Mouse (Mus musculus) embryonic stem cell, embryonic (primary cell): ENCODE measurements around the gene Tm7sf3.
"Not testable (repeated sequence)": the region's sequence is repeated elsewhere in the genome, so short reads cannot be mapped to it uniquely, and the experiment has no call there.

Experiments
- CTCF ChIA-PET, 4 experiments: fragments of 300-600 bp in 2 of 4; fragments of 350-600 bp in 2 of 4; sonication (Branson Sonifier 250); formaldehyde crosslinking; loops; one replicate each; lab custom pipeline; 2022; ENCODE audit warnings: inconsistent platforms in 2 of 4; lab: Charles Lee
- POLR2A ChIA-PET, 4 experiments: fragments of 300-600 bp in 2 of 4; fragments of 350-600 bp in 2 of 4; sonication (Branson Sonifier 250); formaldehyde crosslinking; loops; one replicate each; lab custom pipeline; 2022; ENCODE audit warnings: antibody characterized with exemption in 4 of 4, inconsistent platforms in 1 of 4; lab: Charles Lee

The Tm7sf3 gene

DNA sequence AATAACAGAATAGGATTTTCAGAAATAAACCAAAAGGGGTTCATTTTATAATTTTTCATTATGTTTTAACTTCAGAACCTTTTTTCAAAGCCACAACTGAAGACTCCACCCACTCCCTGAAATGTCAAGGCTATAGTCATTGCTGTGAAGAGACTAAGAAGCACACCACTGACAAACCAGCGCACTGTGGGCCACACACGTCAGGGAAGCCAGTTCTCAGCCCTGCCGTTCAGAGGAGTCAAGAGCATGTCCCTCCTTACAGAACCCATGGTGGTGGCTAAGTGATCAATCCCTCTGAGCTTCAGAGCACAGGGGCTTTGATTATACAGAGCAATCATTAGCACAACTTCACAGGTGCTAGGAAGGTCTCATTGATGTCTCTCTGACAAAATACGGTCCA lies 40.0 kb downstream of the Tm7sf3 start:
- CTCF ChIA-PET = no interaction called here

DNA sequence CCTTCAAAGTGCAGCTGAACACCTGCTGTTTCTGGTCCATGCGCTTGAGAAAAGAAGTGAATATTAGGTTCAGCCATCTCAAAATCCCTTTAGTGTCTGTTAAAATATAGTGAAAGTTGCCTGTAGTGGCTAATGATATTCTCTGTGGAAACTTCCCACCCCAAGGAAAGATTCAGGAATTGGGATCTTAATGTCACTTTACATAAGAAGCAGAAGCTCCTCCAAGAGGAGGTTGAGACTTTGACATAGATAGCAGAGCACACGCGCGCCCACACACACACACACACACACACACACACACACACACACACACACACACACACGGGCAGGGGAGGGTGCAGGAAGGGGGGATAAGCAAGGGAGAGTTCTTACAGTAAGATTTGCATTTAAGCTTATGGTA lies 57.5 kb downstream of the Tm7sf3 start:
- ChIA-PET CTCF (interaction anchor here in 2 of 4 experiments (0.5 to 0.7 kb wide), 3 partner anchors 29 to 76 kb away, joined by 3 to 5 read pairs (median 4); no protein-coding TSS in a partner anchor), POLR2A (interaction anchor here in 3 of 4 experiments (0.5 to 1.0 kb wide), 10 partner anchors 9 to 697 kb away, joined by 3 to 4 read pairs (median 3); no protein-coding TSS in a partner anchor)

More for the DNA sequence above, 40.0 kb downstream of the Tm7sf3 start:
- POLR2A ChIA-PET = interaction anchor here in 3 of 4 experiments (0.5 to 2.2 kb wide), 7 partner anchors 8 to 41 kb away, joined by 3 to 7 read pairs (median 4); partner anchors contain the start of genes Med21 (in 1 of the 3) and Tm7sf3 (in 1 of the 3)

DNA sequence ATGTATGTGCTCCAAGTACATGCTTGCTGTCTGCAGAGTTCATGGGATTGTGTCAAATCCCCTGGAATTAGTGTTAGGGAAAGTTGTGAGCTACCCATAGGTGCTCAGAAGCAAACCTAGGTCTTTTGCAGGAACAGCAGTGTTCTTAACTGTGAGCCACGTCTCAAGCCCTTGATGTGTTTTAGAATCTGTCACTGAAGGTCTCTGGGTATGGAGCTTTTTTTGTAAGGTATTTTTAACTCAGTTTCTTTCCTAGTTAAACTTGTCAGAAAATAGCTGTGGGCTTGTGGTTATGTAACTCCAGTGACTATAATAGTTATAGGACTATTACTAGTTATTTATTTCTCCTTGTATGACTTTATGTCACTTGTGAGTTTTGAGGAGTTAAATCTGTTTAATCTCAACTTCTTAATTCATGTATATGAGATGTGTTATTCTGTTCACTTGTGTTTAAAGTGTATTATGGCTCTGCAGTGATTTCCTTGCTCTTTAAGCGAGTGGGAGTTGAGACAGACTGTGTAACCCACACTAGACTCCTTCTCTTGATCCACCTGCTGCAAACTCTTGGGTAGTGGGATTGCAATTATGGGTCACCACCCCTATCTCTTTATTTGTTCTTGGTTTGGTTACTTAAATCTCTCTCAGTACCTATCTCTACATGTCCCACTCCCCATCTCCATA lies 59.1 kb downstream of the Tm7sf3 start:
- ChIA-PET POLR2A (interaction anchor here in 1 of 4 experiments (1.0 to 1.5 kb wide), 3 partner anchors 10 to 29 kb away, joined by 3 to 4 read pairs (median 3); no protein-coding TSS in a partner anchor), CTCF (no interaction called here)

DNA sequence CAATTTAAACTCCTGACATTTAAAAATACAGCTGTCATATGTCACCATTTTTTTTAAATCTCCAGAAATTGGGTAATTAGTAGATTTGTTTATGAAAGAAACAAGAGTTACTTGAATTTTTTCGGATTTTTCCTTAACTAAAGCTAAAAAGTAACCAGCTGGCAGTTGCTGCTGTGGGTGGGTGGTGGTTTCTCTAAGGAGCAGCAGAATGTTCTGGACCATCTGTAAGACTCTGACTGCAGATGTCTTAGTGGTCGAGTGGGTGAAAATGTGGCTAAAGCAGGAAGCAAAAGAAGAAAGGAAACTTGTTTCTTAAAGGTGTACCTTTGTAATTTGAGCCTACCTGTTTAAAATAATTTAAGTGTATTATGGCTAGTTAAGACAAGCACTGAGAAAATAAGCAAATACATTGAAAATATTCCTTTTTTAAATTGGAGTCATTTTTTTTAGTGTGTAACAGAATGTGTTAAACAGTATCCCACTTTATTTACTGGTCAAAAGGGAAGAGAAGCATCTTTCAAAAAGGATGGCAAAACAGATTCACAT lies 62.2 kb downstream of the Tm7sf3 start:
- ChIA-PET POLR2A (interaction anchor here in 2 of 4 experiments (0.6 to 1.7 kb wide), 7 partner anchors 11 to 1274 kb away, joined by 3 to 6 read pairs (median 5); no protein-coding TSS in a partner anchor), CTCF (no interaction called here)

DNA sequence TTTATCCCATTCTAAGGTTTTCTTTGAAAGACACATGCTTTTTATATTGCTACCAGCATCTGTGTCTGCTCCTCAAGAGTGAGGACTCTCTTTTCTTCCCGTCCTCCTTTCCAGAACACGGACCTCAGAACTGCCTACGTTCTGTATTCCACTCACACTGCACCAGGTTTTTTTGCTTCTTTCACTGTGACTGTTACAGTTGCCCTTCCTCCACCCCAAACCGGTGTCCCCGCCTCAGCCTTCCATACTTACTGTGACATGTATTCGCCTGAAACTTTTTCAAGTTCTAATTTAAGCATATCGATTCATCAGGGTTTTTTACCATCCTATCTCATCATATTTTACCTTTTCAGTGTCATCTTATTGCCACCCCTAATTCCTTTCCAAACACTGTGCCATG lies 64.0 kb downstream of the Tm7sf3 start:
- ChIA-PET CTCF (no interaction called here), POLR2A (interaction anchor here in 3 of 4 experiments (0.6 to 1.7 kb wide), 31 partner anchors 9 to 1326 kb away, joined by 3 to 12 read pairs (median 4); partner anchors contain the start of genes Med21 (in 3 of the 3) and Tm7sf3 (in 2 of the 3))

DNA sequence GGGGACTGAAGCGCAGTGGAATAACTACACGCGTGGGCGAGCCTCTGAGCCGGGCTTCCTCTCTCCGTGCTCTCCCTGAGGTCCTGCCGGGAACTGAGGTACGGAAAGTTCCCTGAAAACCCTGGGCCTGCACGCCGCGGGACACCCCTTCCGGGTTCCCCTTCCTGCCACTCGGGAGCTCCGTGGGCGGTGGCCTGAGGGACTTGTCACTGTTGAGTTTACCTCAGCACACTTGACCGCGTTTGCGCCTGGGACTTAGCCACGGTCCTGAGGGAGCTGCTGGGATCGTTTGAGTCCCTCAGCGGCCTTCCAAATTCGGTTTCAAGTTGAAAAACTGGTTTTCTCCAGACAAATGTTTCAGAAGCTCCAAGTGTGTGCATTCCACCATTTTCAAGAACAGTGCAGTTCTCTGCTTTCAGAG lies 64.5 kb downstream of the Tm7sf3 start:
- ChIA-PET POLR2A (interaction anchor here in 3 of 4 experiments (0.6 to 1.7 kb wide), 32 partner anchors 9 to 1326 kb away, joined by 3 to 12 read pairs (median 4); partner anchors contain the start of genes Med21 (in 3 of the 3) and Tm7sf3 (in 2 of the 3)), CTCF (no interaction called here)

DNA sequence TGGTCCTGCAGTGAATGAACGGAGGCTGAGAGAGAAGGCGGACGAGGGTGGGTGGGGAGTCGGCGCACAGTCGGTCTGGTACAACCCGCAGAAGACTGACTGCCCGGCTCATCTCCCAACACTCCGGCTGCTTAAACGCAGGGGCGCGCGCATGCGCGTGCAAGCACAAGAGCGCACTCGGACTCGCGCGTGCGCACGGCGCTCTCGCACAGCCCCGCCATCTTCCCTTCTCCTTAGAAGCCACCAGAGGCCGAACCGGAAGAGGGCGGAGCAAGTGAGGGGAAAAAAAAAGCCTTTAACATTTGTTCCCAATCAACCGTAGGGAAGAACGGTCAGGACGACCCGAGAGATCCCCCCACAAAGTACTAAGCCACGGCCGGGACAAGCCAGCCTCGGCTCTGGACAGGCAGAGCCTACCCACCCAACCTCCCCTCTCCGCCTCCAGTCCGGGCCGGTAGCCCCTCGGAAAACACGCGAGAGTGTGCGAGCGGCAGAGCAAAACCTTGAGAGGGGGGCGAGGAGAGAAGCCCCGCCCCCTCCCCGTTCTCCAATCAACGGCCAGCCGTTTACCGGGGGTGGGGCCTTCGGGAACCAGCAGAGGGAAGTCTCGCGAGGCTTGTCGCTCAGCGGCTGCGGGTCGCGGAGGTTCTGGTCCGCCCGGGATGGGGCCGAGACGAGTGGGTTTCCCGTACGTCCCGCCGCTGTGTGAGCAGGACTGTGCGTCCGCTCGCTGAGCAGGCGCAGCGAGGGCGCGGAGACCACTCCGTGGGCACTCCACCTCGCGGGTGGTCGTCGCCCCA lies 65.1 kb downstream of the Tm7sf3 start, which contains the start of gene Ints13:
Gene Ints13, minus strand, starts transcription at position 526 of the 800 bp plus-strand sequence.
- CTCF ChIA-PET = no interaction called here
- POLR2A ChIA-PET = interaction anchor here in 3 of 4 experiments (0.6 to 1.7 kb wide), 29 partner anchors 8 to 167 kb away, joined by 3 to 12 read pairs (median 4); partner anchors contain the start of genes Med21 (in 3 of the 3) and Tm7sf3 (in 2 of the 3)

DNA sequence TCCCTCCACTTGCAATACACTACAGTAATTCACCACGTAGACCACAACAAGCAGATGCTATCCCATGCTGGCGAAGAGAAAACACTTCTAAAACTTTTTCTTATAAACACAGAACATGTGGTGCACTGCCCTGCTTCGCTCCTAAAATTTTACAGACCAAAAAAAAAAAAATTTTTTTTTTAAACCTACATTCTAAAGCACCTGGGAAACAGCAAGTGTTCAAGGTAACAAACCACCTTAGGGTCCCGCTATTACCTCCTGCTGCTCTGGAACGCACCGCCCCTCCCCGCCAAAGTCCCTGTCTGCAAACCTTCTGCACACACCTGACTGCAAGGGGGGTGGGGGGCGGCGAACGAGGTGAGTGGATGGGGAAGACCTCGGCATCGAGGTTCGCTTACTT lies 65.7 kb downstream of the Tm7sf3 start, which contains the start of gene Fgfr1op2:
Gene Fgfr1op2, plus strand, starts transcription at position 301 of the 400 bp plus-strand sequence.
- CTCF ChIA-PET = no interaction called here
- POLR2A ChIA-PET = no interaction called here

DNA sequence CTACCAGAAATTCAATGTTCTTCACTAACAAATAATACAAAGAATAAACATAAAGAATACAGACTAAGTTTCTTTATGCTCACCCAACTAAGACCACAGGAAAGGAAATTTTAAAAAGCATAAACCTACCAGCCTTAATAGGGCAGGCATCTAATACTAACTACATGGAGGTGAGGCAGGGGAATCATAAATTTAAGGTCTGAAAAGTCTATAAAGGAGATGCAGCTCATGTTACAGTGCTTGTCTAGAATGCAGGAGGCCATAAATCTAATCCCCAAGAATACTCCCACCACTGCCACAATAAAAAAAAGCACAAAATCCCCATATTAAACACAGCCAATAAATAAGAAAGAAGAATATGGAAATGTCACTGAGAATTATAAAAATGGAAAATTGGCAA lies 70.6 kb downstream of the Tm7sf3 start:
- CTCF ChIA-PET = no interaction called here
- POLR2A ChIA-PET = interaction anchor here in 3 of 4 experiments (0.8 to 1.5 kb wide), 4 partner anchors 12 to 178 kb away, joined by 3 to 4 read pairs (median 3); no protein-coding TSS in a partner anchor

DNA sequence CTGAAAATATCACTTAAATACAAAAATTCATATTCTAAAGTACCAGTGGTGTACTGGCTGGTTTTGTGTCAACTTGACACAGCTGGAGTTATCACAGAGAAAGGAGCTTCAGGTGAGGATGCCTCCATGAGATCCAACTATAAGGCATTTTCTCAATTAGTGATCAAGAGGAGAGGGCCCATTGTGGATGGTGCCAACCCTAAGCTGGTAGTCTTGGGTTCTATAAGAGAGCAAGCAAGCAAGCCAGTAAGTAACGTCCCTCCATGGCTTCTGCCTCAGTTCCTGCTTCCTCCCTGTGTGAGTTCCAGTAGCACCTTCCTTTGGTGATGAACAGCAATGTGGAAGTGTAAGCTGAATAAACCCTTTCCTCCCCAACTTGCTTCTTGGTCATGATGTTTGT lies 80.2 kb downstream of the Tm7sf3 start:
- POLR2A ChIA-PET = not testable (repeated sequence)

More for the DNA sequence above, 80.2 kb downstream of the Tm7sf3 start:
- CTCF ChIA-PET = not testable (repeated sequence)
